Mouse (Mus musculus) embryonic facial prominence, embryonic 10.5 days (tissue): ENCODE measurements at regions not wholly inside any gene's neighbourhood (a gene's known extent, or its start where the extent isn't known, plus 50 kb on each side); places are given as distances from the start of the nearest gene placed in this dataset.

Source experiments
- DNase-seq: peaks from one replicate; pipeline ENCODE4 v3.0.0-alpha.2; 2017; ENCODE audit warnings: low spot score
- H3K27ac ChIP-seq: fragments of 300-500 bp; sonication (generic); replicated peaks from 2 replicates; pipeline ENCODE4 v1.5.1; 2016; ENCODE audit warnings: mild to moderate bottlenecking
- H3K27me3 ChIP-seq: fragments of 300-500 bp; sonication (generic); replicated peaks from 2 replicates; pipeline ENCODE4 v1.6.1; 2016; ENCODE audit warnings: low read depth, mild to moderate bottlenecking; ENCODE audit not compliant: poor library complexity, severe bottlenecking
- H3K36me3 ChIP-seq: fragments of 300-500 bp; sonication (generic); replicated peaks from 2 replicates; pipeline ENCODE4 v1.6.1; 2016; ENCODE audit warnings: mild to moderate bottlenecking, moderate library complexity
- H3K4me1 ChIP-seq: fragments of 300-500 bp; sonication (generic); 2 replicates; pipeline ENCODE4 v1.6.1; 2016
- H3K4me3 ChIP-seq: fragments of 300-500 bp; sonication (generic); 2 replicates; pipeline ENCODE4 v1.5.1; 2016; ENCODE audit warnings: mild to moderate bottlenecking, moderate library complexity
- H3K9me3 ChIP-seq: fragments of 300-500 bp; sonication (generic); 2 replicates; pipeline ENCODE4 v1.6.1; 2016; ENCODE audit warnings: mild to moderate bottlenecking
- WGBS: fragments of 180-500 bp; shearing (Covaris S2); methylation state at CpG from one replicate; pipeline ENCODE4 v1.1.7; 2016; 5-methylcytosine and 5-hydroxymethylcytosine counted together

DNA sequence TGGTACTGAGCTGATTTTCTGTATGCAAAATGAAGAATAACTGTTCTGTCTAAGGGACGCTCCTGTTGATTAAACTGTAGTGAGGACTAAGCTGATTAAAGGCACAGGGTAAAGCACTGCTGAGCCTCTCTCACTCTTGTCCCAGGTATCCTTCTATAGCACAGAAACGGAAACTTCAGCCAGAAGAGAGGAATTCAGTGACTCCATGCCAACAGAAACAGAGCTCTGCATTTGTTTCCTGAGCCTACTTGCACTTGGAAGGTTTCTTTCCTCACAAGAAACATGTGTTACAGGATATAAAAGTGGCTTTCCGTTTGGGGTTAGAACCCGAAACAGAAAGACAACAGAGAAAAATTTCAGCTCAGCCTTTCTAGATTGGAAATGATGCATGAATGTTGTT is 328.9 kb upstream of the Adamts9 start:
- DNase-seq = no peak
- 63% methylated on average over 4 of the region's 4 CpGs for WGBS
- H3K27me3 ChIP-seq = no peaks in the 10 kb centered on the region
- no peaks in the 10 kb centered on the region for H3K9me3 ChIP-seq
- H3K27ac ChIP-seq = no peak overlapping the region
- H3K36me3 ChIP-seq = no peaks in the 10 kb centered on the region
- H3K4me1 ChIP-seq = peaks cover 30% of the 10 kb centered on the region
- H3K4me3 ChIP-seq = no peak overlapping the region

DNA sequence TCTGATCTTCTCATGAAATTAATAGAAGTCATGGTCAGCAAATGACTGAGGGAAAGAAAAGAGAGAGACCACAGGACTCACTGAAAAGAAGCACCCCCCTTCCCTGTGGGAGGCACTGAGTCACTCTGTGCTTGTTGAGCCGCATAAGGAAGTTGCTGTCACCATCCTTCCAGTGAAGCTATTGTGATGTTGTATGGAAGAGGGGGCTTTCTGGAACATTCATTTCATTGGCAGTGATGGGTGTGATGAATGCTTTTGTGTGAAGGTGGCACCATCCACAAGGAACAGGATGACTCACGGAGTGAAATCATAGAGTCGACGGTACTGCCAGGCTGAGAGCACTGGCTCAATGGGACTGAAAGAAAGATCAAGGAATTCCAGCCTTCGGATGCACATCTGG is 323.5 kb upstream of the Adamts9 start:
- H3K4me3 ChIP-seq = no peak overlapping the region
- 90% methylated on average over 5 of the region's 5 CpGs for WGBS
- H3K36me3 ChIP-seq = no peaks in the 10 kb centered on the region
- H3K9me3 ChIP-seq = no peaks in the 10 kb centered on the region
- no peak overlapping the region for H3K27ac ChIP-seq
- H3K4me1 ChIP-seq = peaks cover 2% of the 10 kb centered on the region
- H3K27me3 ChIP-seq = no peaks in the 10 kb centered on the region
- no peak for DNase-seq

DNA sequence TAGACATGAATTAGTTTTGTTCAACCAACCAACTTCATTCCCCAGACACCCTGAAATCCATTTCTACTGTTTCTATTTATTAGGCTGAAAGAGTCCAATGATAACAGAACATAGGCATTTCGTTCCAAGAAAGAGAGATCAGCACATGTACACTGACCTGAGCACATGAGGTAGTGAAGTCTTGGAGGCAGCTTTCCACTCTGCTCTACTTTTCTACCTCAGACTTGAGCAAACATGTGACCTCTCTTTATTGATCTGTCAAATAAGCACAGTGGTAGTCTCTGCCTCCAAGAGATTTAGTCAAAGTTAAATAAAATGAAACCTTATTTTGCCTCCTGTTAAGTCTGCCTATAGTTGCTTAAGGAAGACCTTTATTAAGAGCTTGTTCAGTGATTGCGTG is 321.9 kb upstream of the Adamts9 start:
- no peak for DNase-seq
- Histone ChIP-seq H3K27me3 (no peaks in the 10 kb centered on the region), H3K4me1 (no peaks in the 10 kb centered on the region), H3K27ac (no peak overlapping the region), H3K4me3 (no peak overlapping the region), H3K36me3 (no peaks in the 10 kb centered on the region), H3K9me3 (no peaks in the 10 kb centered on the region)
- WGBS = 88% methylated on average over 2 of the region's 2 CpGs

GRCm38 (mm10) chr6:93260827-93261226 is 317.5 kb upstream of the Adamts9 start:
- WGBS = 85% methylated on average over 4 of the region's 4 CpGs
- no peaks in the 10 kb centered on the region for H3K9me3 ChIP-seq
- DNase-seq = no peak
- H3K4me1 ChIP-seq = no peaks in the 10 kb centered on the region
- no peak overlapping the region for H3K27ac ChIP-seq
- no peaks in the 10 kb centered on the region for H3K36me3 ChIP-seq
- H3K27me3 ChIP-seq = no peaks in the 10 kb centered on the region
- no peak overlapping the region for H3K4me3 ChIP-seq

- H3K27ac ChIP-seq = no peak overlapping the region
- DNase-seq = no peak
- H3K4me3 ChIP-seq = no peak overlapping the region
- H3K27me3 ChIP-seq = no peaks in the 10 kb centered on the region
- H3K4me1 ChIP-seq = no peaks in the 10 kb centered on the region
- no peaks in the 10 kb centered on the region for H3K36me3 ChIP-seq
- no peaks in the 10 kb centered on the region for H3K9me3 ChIP-seq
- WGBS = 73% methylated on average over 5 of the region's 5 CpGs
Measured at GRCm38 (mm10) chr6:93257130-93257841, 314.0 kb upstream of the Adamts9 start.

- no peak for DNase-seq
- Histone ChIP-seq H3K4me1 (no peaks in the 10 kb centered on the region), H3K36me3 (no peaks in the 10 kb centered on the region), H3K9me3 (no peaks in the 10 kb centered on the region), H3K4me3 (no peak overlapping the region), H3K27me3 (no peaks in the 10 kb centered on the region), H3K27ac (no peak overlapping the region)
- whole genome bisulfite sequencing = 88% methylated on average over 7 of the region's 7 CpGs
Measured at GRCm38 (mm10) chr6:93253746-93254145, 310.5 kb upstream of the Adamts9 start.

DNA sequence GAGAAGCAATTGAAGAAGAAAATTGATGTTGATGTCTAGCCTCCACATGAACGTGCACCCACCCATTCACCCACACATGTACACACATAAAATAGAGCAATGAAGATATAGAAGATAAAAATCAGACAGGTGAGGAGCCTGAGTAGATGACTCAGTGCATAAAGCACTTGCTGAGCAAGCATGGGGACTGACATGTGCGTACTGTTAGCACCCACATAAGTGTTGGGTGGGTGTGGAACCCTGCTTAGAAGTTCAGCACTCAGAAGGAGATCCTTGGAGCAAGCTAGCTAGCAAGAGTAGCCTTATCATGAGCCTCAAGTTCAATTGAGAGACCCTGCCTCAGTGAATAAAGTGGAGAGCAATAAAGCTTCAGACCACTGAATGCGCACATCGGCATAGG is 305.7 kb upstream of the Adamts9 start:
- no peaks in the 10 kb centered on the region for H3K9me3 ChIP-seq
- H3K4me3 ChIP-seq = no peak overlapping the region
- no peaks in the 10 kb centered on the region for H3K4me1 ChIP-seq
- 90% methylated on average over 4 of the region's 4 CpGs for WGBS
- DNase-seq = no peak
- no peaks in the 10 kb centered on the region for H3K27me3 ChIP-seq
- H3K27ac ChIP-seq = no peak overlapping the region
- no peaks in the 10 kb centered on the region for H3K36me3 ChIP-seq

- no peaks in the 10 kb centered on the region for H3K27me3 ChIP-seq
- DNase-seq = no peak
- peaks cover 4% of the 10 kb centered on the region; the same call in 1 of the 2 replicates for H3K4me1 ChIP-seq
- no peak overlapping the region for H3K27ac ChIP-seq
- no peaks in the 10 kb centered on the region for H3K9me3 ChIP-seq
- no peak overlapping the region for H3K4me3 ChIP-seq
- H3K36me3 ChIP-seq = no peaks in the 10 kb centered on the region
- WGBS = 82% methylated on average over 6 of the region's 6 CpGs
Measured at GRCm38 (mm10) chr6:93246498-93247242, 303.4 kb upstream of the Adamts9 start.

GRCm38 (mm10) chr6:93235550-93235949 is 292.3 kb upstream of the Adamts9 start:
- WGBS = 73% methylated on average over 5 of the region's 5 CpGs
- Histone ChIP-seq H3K4me1 (peaks cover 17% of the 10 kb centered on the region), H3K27ac (no peak overlapping the region), H3K27me3 (no peaks in the 10 kb centered on the region), H3K9me3 (no peaks in the 10 kb centered on the region), H3K36me3 (no peaks in the 10 kb centered on the region), H3K4me3 (no peak overlapping the region)
- no peak for DNase-seq

DNA sequence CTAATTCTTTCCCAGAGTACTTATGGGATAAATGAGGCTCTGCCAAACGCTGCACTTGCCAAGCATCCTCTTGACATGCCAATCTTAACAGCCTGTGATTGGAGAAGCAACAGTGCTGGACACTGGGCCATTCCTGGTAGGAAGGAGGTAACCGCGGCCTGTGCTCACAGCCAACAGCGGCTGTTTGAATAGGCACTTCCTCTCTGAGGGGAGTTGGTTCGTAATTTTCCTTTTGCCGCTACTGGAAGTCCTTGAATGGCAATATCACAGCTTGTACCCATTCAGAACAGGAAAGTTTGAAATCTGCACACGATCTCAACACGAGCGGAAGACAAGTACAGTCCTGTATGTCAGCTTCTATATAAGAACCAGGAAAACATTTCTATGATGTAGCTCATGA is 289.3 kb upstream of the Adamts9 start:
- WGBS = 87% methylated on average over 9 of the region's 9 CpGs
- no peak overlapping the region for H3K4me3 ChIP-seq
- DNase-seq = no peak
- no peaks in the 10 kb centered on the region for H3K9me3 ChIP-seq
- H3K36me3 ChIP-seq = no peaks in the 10 kb centered on the region
- H3K27me3 ChIP-seq = no peaks in the 10 kb centered on the region
- H3K27ac ChIP-seq = no peak overlapping the region
- peaks cover 17% of the 10 kb centered on the region for H3K4me1 ChIP-seq

DNA sequence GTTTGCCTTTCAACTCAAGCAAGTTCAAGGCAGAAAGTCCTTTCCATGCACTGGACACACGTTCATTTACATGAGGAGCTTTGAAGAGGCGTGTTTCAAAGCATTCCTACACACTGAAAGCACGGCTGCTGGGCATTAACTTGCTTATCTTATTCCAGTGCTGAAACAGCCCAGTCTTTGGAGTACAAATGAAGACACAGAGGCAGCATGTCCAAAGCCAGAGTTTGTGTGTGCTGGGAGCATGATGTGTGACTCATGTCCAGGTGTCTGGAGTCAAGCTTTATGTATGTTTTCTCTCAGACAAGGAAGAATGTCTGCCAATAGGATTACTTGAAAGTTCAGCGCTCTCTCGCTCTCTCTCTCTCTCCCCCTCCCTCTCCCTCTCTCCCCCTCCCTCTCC is 287.2 kb upstream of the Adamts9 start:
- WGBS = 74% methylated on average over 5 of the region's 5 CpGs
- peaks cover 7% of the 10 kb centered on the region for H3K4me1 ChIP-seq

DNA sequence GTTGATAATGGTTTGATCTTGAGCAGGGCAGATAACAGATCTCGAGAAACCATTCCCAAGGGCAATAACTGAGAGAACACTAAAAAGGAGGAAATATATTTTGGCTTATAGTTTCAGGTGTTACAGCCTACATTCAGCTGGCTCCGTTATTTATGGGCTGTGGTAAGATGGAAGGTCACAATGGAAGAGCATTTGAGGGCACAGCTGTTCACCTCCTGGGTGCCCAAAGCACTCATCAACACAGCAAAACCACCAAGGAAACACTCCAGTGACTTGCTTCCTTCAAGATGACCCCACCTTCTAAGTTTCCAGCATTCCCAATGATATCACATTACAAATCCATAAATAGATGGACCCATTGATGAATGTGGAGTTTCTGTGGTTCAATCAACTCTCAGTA is 286.0 kb upstream of the Adamts9 start:
- no peak overlapping the region for H3K4me3 ChIP-seq
- H3K27ac ChIP-seq = no peak overlapping the region
- no peaks in the 10 kb centered on the region for H3K9me3 ChIP-seq

More for the DNA sequence above, 287.2 kb upstream of the Adamts9 start:
- DNase-seq = no peak
- Histone ChIP-seq H3K27me3 (no peaks in the 10 kb centered on the region), H3K9me3 (no peaks in the 10 kb centered on the region), H3K4me3 (no peak overlapping the region), H3K36me3 (no peaks in the 10 kb centered on the region), H3K27ac (no peak overlapping the region)

More for the DNA sequence above, 286.0 kb upstream of the Adamts9 start:
- WGBS = 94% methylated on average over 2 of the region's 2 CpGs
- Histone ChIP-seq H3K27me3 (no peaks in the 10 kb centered on the region), H3K36me3 (no peaks in the 10 kb centered on the region), H3K4me1 (peaks cover 2% of the 10 kb centered on the region)
- DNase-seq = no peak
